Mouse (Mus musculus): ENCODE measurements at regions not wholly inside any gene's neighbourhood (a gene's known extent, or its start where the extent isn't known, plus 50 kb on each side); places are given as distances from the start of the nearest gene placed in this dataset.

GRCm38 (mm10) chr12:9419311-9419710 is 150.6 kb upstream of the Osr1 start:
- no peak for DNase-seq (ENCODE audit: low read depth, low spot score)

GRCm38 (mm10) chr12:9430656-9431055 is 139.3 kb upstream of the Osr1 start:
- no peak for DNase-seq (ENCODE audit: low read depth, low spot score)

- DNase-seq (ENCODE audit: low read depth, low spot score): no peak
Observed at GRCm38 (mm10) chr12:9438575-9439161, 131.2 kb upstream of the Osr1 start.

- DNase-seq (ENCODE audit: low read depth, low spot score): no peak
Observed at GRCm38 (mm10) chr12:9450620-9451019, 119.3 kb upstream of the Osr1 start.

GRCm38 (mm10) chr12:9460193-9460592 is 109.7 kb upstream of the Osr1 start:
- DNase-seq (ENCODE audit: low read depth, low spot score): no peak

GRCm38 (mm10) chr12:9469655-9470470 is 100.1 kb upstream of the Osr1 start:
- DNase-seq (ENCODE audit: low read depth, low spot score): no peak

GRCm38 (mm10) chr12:9475836-9476235 is 94.1 kb upstream of the Osr1 start:
- no peak for DNase-seq (ENCODE audit: low read depth, low spot score)

- DNase-seq (ENCODE audit: low read depth, low spot score): no peak
Observed at GRCm38 (mm10) chr12:9478201-9478600, 91.7 kb upstream of the Osr1 start.

GRCm38 (mm10) chr12:9487674-9488413 is 82.1 kb upstream of the Osr1 start:
- DNase-seq (ENCODE audit: low read depth, low spot score): no peak

GRCm38 (mm10) chr12:9513926-9514325 is 56.0 kb upstream of the Osr1 start:
- no peak for DNase-seq (ENCODE audit: low read depth, low spot score)

- no peak for DNase-seq (ENCODE audit: low read depth, low spot score)
Observed at GRCm38 (mm10) chr12:9518782-9519181, 51.1 kb upstream of the Osr1 start.

- DNase-seq (ENCODE audit: low read depth, low spot score): no peak
Observed at GRCm38 (mm10) chr12:9519346-9519745, 50.6 kb upstream of the Osr1 start.
